Mouse (Mus musculus) bone marrow, adult 2 months (tissue): ENCODE data around the gene Tbc1d10a.

Source experiments
- CTCF ChIP-seq: fragments of 200-500 bp; IDR thresholded peaks from 2 replicates; pipeline ENCODE4 v1.5.1; 2011; ENCODE audit warnings: low read length, control low read depth; ENCODE audit not compliant: control insufficient read depth, insufficient read depth
- POLR2A ChIP-seq: fragments of 200-500 bp; IDR thresholded peaks from 2 replicates; pipeline ENCODE4 v1.6.1; 2011; ENCODE audit warnings: low read depth, mild to moderate bottlenecking, control low read depth, low read length, borderline replicate concordance; ENCODE audit not compliant: control insufficient read depth

GRCm38 (mm10) chr11:4239691-4240090, 53.1 kb downstream of the Tbc1d10a start:
- TF ChIP-seq CTCF (no peak), POLR2A (no peak)
